Mouse (Mus musculus): ENCODE results near the gene Cdk15. TPM values are rescaled to one million over a fixed set of nuclear protein-coding genes. Genes with fewer than 3 reads are reported as not detected.

Cdk15 gene
- polyA plus RNA-seq, 1 experiment from 2014 or later, result not detected

DNA sequence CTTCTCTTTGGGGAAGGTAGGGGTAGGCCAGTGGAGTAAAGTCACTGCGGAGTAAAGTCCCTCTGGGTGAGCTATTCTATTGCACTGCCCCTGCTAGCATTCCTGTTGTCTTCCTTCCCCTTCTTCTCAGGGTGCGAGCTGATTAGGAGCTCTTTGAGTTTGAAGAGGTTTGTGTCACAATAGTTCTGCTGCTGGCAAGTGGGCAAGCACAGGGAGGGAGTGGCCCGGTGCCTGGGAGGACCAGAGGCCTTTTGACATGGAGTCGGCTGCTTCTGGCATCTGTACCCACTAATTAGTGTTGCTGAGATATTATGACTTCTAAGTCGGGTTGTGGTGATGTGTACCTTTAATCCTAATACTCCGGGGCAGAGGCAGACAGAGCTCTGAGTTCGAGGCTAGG is 124.8 kb downstream of the Cdk15 start:
- ATAC-seq (ENCODE audit: insufficient number of reproducible peaks, insufficient read depth, low FRiP score, low read depth), result no peak
- no peak overlapping the region for H3K4me2 ChIP-seq (ENCODE audit: low read length)
- peaks cover 37% of the 10 kb centered on the region for H3K27me3 ChIP-seq (ENCODE audit: control insufficient read depth, insufficient read depth, low read length)
- H3K9ac ChIP-seq (ENCODE audit: low read length), result no peak overlapping the region
- H3K4me3 ChIP-seq (ENCODE audit: control insufficient read depth in 1 of 2, insufficient read depth in 1 of 2, low read depth in 1 of 2, low read length in 2 of 2), result no peak overlapping the region
- H3K9me3 ChIP-seq (ENCODE audit: control insufficient read depth, low read length), result no peaks in the 10 kb centered on the region
- 63% methylated on average over 7 of the region's 7 CpGs for WGBS
- H3K27ac ChIP-seq (replicated peaks in 1 of 2; ENCODE audit: control insufficient read depth in 1 of 2, insufficient read depth in 1 of 2, low read depth in 2 of 2, low read length in 2 of 2), result no peak overlapping the region
- peaks cover 0 to 3% of the 10 kb centered on the region in 2 experiments; a peak in 1 of 4 replicates for H3K4me1 ChIP-seq (ENCODE audit: control insufficient read depth in 2 of 2, insufficient read depth in 2 of 2, low read length in 2 of 2)
- H3K36me3 ChIP-seq (ENCODE audit: control insufficient read depth, insufficient read depth, low read length), result no peaks in the 10 kb centered on the region

DNA sequence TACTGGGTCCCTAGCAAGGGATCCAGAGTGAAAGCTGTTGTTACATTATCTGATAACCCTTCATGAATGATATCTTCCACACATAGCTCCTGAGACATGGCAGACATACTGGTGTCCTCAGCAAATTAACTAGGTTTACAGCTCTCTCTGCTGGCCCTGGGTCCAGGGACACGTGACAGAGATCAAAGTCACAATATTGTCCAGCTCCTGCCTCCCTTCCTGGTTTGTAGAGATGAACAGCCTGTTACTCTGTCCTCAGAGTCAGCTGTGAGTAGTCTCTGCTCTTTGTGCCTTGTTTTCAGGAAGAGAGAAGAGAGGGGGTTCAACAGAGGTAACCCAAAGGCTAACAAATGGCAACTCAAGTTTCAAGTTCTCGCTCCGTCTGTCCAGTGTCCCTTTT is 125.8 kb downstream of the Cdk15 start:
- WGBS, result 89% methylated on average over 3 of the region's 3 CpGs
- no peak for ATAC-seq (ENCODE audit: insufficient number of reproducible peaks, insufficient read depth, low FRiP score, low read depth)
- Histone ChIP-seq H3K4me2 (ENCODE audit: low read length) (no peak overlapping the region), H3K9ac (ENCODE audit: low read length) (no peak overlapping the region), H3K4me1 (ENCODE audit: control insufficient read depth in 2 of 2, insufficient read depth in 2 of 2, low read length in 2 of 2) (peaks cover 0 to 3% of the 10 kb centered on the region in 2 experiments; a peak in 1 of 4 replicates), H3K36me3 (ENCODE audit: control insufficient read depth, insufficient read depth, low read length) (no peaks in the 10 kb centered on the region), H3K27me3 (ENCODE audit: control insufficient read depth, insufficient read depth, low read length) (peaks cover 27% of the 10 kb centered on the region), H3K9me3 (ENCODE audit: control insufficient read depth, low read length) (no peaks in the 10 kb centered on the region), H3K27ac (replicated peaks in 1 of 2; ENCODE audit: control insufficient read depth in 1 of 2, insufficient read depth in 1 of 2, low read depth in 2 of 2, low read length in 2 of 2) (no peak overlapping the region), H3K4me3 (ENCODE audit: control insufficient read depth in 1 of 2, insufficient read depth in 1 of 2, low read depth in 1 of 2, low read length in 2 of 2) (no peak overlapping the region)

- Histone ChIP-seq H3K4me1 (ENCODE audit: control insufficient read depth in 2 of 2, insufficient read depth in 2 of 2, low read length in 2 of 2) (peaks cover 0 to 3% of the 10 kb centered on the region in 2 experiments; a peak in 1 of 4 replicates), H3K27ac (replicated peaks in 1 of 2; ENCODE audit: control insufficient read depth in 1 of 2, insufficient read depth in 1 of 2, low read depth in 2 of 2, low read length in 2 of 2) (no peak overlapping the region), H3K36me3 (ENCODE audit: control insufficient read depth, insufficient read depth, low read length) (no peaks in the 10 kb centered on the region), H3K9ac (ENCODE audit: low read length) (no peak overlapping the region), H3K9me3 (ENCODE audit: control insufficient read depth, low read length) (no peaks in the 10 kb centered on the region), H3K4me2 (ENCODE audit: low read length) (no peak overlapping the region), H3K4me3 (ENCODE audit: control insufficient read depth in 1 of 2, insufficient read depth in 1 of 2, low read depth in 1 of 2, low read length in 2 of 2) (no peak overlapping the region), H3K27me3 (ENCODE audit: control insufficient read depth, insufficient read depth, low read length) (peaks cover 21% of the 10 kb centered on the region)
- WGBS, result 59% methylated on average over 6 of the region's 6 CpGs
- no peak for ATAC-seq (ENCODE audit: insufficient number of reproducible peaks, insufficient read depth, low FRiP score, low read depth)
These were observed 126.4 kb downstream of the Cdk15 start for GRCm38 (mm10) chr1:59383049-59383610.

DNA sequence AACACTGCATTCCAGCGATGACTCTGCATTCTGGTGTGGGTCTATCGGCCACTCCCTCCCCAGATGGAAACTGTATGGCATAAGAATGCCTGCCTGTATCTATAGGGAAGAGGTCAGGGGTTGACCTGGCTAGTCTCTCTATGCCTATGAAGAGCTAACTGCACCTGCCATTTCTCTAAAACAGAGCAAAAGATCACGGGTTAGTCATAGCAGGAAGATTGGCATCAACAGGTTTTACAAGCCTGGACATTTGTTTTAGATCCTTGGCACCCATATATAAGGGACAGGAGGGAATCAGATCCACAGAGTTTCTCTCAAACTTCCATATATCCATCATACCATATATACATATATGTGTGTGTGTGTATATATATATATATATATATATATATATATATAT is 127.7 kb downstream of the Cdk15 start:
- H3K27me3 ChIP-seq (ENCODE audit: control insufficient read depth, insufficient read depth, low read length), result peaks cover 14% of the 10 kb centered on the region
- no peak overlapping the region for H3K4me3 ChIP-seq (ENCODE audit: control insufficient read depth in 1 of 2, insufficient read depth in 1 of 2, low read depth in 1 of 2, low read length in 2 of 2)
- no peak overlapping the region for H3K9ac ChIP-seq (ENCODE audit: low read length)
- no peak overlapping the region for H3K4me2 ChIP-seq (ENCODE audit: low read length)
- H3K4me1 ChIP-seq (ENCODE audit: control insufficient read depth in 2 of 2, insufficient read depth in 2 of 2, low read length in 2 of 2), result peaks cover 0 to 3% of the 10 kb centered on the region in 2 experiments; a peak in 1 of 4 replicates
- ATAC-seq (ENCODE audit: insufficient number of reproducible peaks, insufficient read depth, low FRiP score, low read depth), result no peak
- WGBS, result 78% methylated on average over 3 of the region's 3 CpGs
- H3K36me3 ChIP-seq (ENCODE audit: control insufficient read depth, insufficient read depth, low read length), result no peaks in the 10 kb centered on the region
- H3K9me3 ChIP-seq (ENCODE audit: control insufficient read depth, low read length), result no peaks in the 10 kb centered on the region
- H3K27ac ChIP-seq (replicated peaks in 1 of 2; ENCODE audit: control insufficient read depth in 1 of 2, insufficient read depth in 1 of 2, low read depth in 2 of 2, low read length in 2 of 2), result no peak overlapping the region

- H3K4me3 ChIP-seq (ENCODE audit: control insufficient read depth in 1 of 2, insufficient read depth in 1 of 2, low read depth in 1 of 2, low read length in 2 of 2), result no peak overlapping the region
- no peak overlapping the region for H3K9ac ChIP-seq (ENCODE audit: low read length)
- peaks cover 17% of the 10 kb centered on the region for H3K27me3 ChIP-seq (ENCODE audit: control insufficient read depth, insufficient read depth, low read length)
- no peak overlapping the region for H3K27ac ChIP-seq (replicated peaks in 1 of 2; ENCODE audit: control insufficient read depth in 1 of 2, insufficient read depth in 1 of 2, low read depth in 2 of 2, low read length in 2 of 2)
- peaks cover 0 to 3% of the 10 kb centered on the region in 2 experiments; a peak in 1 of 4 replicates for H3K4me1 ChIP-seq (ENCODE audit: control insufficient read depth in 2 of 2, insufficient read depth in 2 of 2, low read length in 2 of 2)
- H3K9me3 ChIP-seq (ENCODE audit: control insufficient read depth, low read length), result no peaks in the 10 kb centered on the region
- no peak for ATAC-seq (ENCODE audit: insufficient number of reproducible peaks, insufficient read depth, low FRiP score, low read depth)
- 74% methylated on average over 6 of the region's 6 CpGs for WGBS
- H3K36me3 ChIP-seq (ENCODE audit: control insufficient read depth, insufficient read depth, low read length), result no peaks in the 10 kb centered on the region
- H3K4me2 ChIP-seq (ENCODE audit: low read length), result no peak overlapping the region
These were observed 128.9 kb downstream of the Cdk15 start for GRCm38 (mm10) chr1:59385641-59386040.

- H3K4me3 ChIP-seq (ENCODE audit: control insufficient read depth in 1 of 2, insufficient read depth in 1 of 2, low read depth in 1 of 2, low read length in 2 of 2), result no peak overlapping the region
- ATAC-seq (ENCODE audit: insufficient number of reproducible peaks, insufficient read depth, low FRiP score, low read depth), result no peak
- H3K27ac ChIP-seq (replicated peaks in 1 of 2; ENCODE audit: control insufficient read depth in 1 of 2, insufficient read depth in 1 of 2, low read depth in 2 of 2, low read length in 2 of 2), result no peak overlapping the region
- no peak overlapping the region for H3K9ac ChIP-seq (ENCODE audit: low read length)
- H3K4me2 ChIP-seq (ENCODE audit: low read length), result no peak overlapping the region
- H3K9me3 ChIP-seq (ENCODE audit: control insufficient read depth, low read length), result no peaks in the 10 kb centered on the region
- H3K27me3 ChIP-seq (ENCODE audit: control insufficient read depth, insufficient read depth, low read length), result peaks cover 14% of the 10 kb centered on the region
- no peaks in the 10 kb centered on the region for H3K36me3 ChIP-seq (ENCODE audit: control insufficient read depth, insufficient read depth, low read length)
- 46% methylated on average over 3 of the region's 3 CpGs for WGBS
- H3K4me1 ChIP-seq (ENCODE audit: control insufficient read depth in 2 of 2, insufficient read depth in 2 of 2, low read length in 2 of 2), result 0 out of 4 replicates have a peak, but pooled peaks cover 0 to 2% of the 10 kb centered on the region in 2 experiments
These were observed 131.0 kb downstream of the Cdk15 start for GRCm38 (mm10) chr1:59387542-59388314.

DNA sequence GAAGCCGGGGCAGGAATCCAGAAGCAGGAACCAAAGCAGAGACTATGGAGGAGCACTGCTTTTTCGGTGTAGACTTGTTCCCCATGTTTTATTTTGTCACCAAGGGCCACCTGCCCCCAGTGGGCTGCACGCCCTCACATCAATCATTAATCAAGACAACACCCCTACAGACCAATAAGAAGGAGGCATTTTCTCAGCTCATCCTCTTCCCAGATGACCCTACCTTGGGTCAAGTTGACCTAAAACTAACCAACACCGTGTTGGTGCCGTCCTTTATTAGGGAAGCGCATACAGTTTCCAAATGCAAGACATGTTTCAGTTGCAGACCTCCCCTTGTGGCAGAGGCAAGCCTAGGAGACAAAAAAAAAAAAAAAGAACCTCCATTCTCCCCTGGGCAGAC is 132.5 kb downstream of the Cdk15 start:
- peaks cover 5% of the 10 kb centered on the region; the same call in 1 of the 2 replicates for H3K27me3 ChIP-seq (ENCODE audit: control insufficient read depth, insufficient read depth, low read length)
- H3K27ac ChIP-seq (replicated peaks in 1 of 2; ENCODE audit: control insufficient read depth in 1 of 2, insufficient read depth in 1 of 2, low read depth in 2 of 2, low read length in 2 of 2), result no peak overlapping the region
- 87% methylated on average over 6 of the region's 6 CpGs for WGBS
- H3K9me3 ChIP-seq (ENCODE audit: control insufficient read depth, low read length), result no peaks in the 10 kb centered on the region
- H3K4me2 ChIP-seq (ENCODE audit: low read length), result no peak overlapping the region
- 0 out of 4 replicates have a peak, but pooled peaks cover 0 to 2% of the 10 kb centered on the region in 2 experiments for H3K4me1 ChIP-seq (ENCODE audit: control insufficient read depth in 2 of 2, insufficient read depth in 2 of 2, low read length in 2 of 2)
- H3K9ac ChIP-seq (ENCODE audit: low read length), result no peak overlapping the region
- H3K4me3 ChIP-seq (ENCODE audit: control insufficient read depth in 1 of 2, insufficient read depth in 1 of 2, low read depth in 1 of 2, low read length in 2 of 2), result no peak overlapping the region
- ATAC-seq (ENCODE audit: insufficient number of reproducible peaks, insufficient read depth, low FRiP score, low read depth), result no peak
- no peaks in the 10 kb centered on the region for H3K36me3 ChIP-seq (ENCODE audit: control insufficient read depth, insufficient read depth, low read length)
